Mouse (Mus musculus) macrophage (primary cell): ENCODE results near the gene Emb. TPM values are rescaled to one million over a fixed set of nuclear protein-coding genes. Genes with fewer than 3 reads are reported as not detected.
A peak's percentile ranks its signal among the peaks of the same experiment; 100 is the strongest.

Experiments used
- H3K27ac ChIP-seq: fragments of 350-480 bp; formaldehyde crosslinking; 2 replicates; pipeline ENCODE4 v1.9.0; 2021
- H3K36me3 ChIP-seq: fragments of 350-480 bp; formaldehyde crosslinking; 2 replicates; pipeline ENCODE4 v1.9.0; 2021; ENCODE audit errors: inconsistent target
- H3K4me3 ChIP-seq: fragments of 350-480 bp; formaldehyde crosslinking; 2 replicates; pipeline ENCODE4 v1.9.0; 2021; ENCODE audit errors: inconsistent target
- H3K79me2 ChIP-seq: fragments of 350-480 bp; formaldehyde crosslinking; 2 replicates; pipeline ENCODE4 v1.9.0; 2021; ENCODE audit errors: inconsistent target
- WGBS: methylation state at CpG from one replicate; pipeline ENCODE4 v1.1.7; 2026; ENCODE audit warnings: inconsistent platforms; ENCODE audit not compliant: missing documents; 5-methylcytosine and 5-hydroxymethylcytosine counted together
- polyA plus RNA-seq: library from polyadenylated mRNA; stranded (reverse); fragments of 250-400 nt; gene quantifications from 3 replicates; pipeline ENCODE4 v1.2.4, GENCODE M21; 2018; ENCODE audit warnings: inconsistent platforms

The Emb gene
- polyA plus RNA-seq, 1 experiment from 2014 or later: 124 TPM

GRCm38 (mm10) chr13:117211386-117211875 is 3.1 kb downstream of the Emb start:
- no peaks in the 10 kb centered on the region for H3K79me2 ChIP-seq
- no peaks in the 10 kb centered on the region for H3K36me3 ChIP-seq
- H3K4me3 ChIP-seq: no peak overlapping the region
- peak overlapping the region; percentile 88 for H3K27ac ChIP-seq
- 0% methylated on average over 11 of the region's 11 CpGs for WGBS

- Histone ChIP-seq H3K36me3 (no peaks in the 10 kb centered on the region), H3K4me3 (no peak overlapping the region), H3K27ac (no peak overlapping the region), H3K79me2 (no peaks in the 10 kb centered on the region)
- WGBS: 78% methylated on average over 10 of the region's 10 CpGs
Observed at GRCm38 (mm10) chr13:117215481-117215880, 7.1 kb downstream of the Emb start.

- peaks cover 2% of the 10 kb centered on the region for H3K79me2 ChIP-seq
- WGBS: 84% methylated on average over 10 of the region's 10 CpGs
- H3K4me3 ChIP-seq: no peak overlapping the region
- no peaks in the 10 kb centered on the region for H3K36me3 ChIP-seq
- no peak overlapping the region for H3K27ac ChIP-seq
Observed at GRCm38 (mm10) chr13:117216126-117216525, 7.8 kb downstream of the Emb start.

- H3K27ac ChIP-seq: no peak overlapping the region
- no peak overlapping the region for H3K4me3 ChIP-seq
- WGBS: 47% methylated on average over 9 of the region's 9 CpGs
- H3K36me3 ChIP-seq: no peaks in the 10 kb centered on the region
- peaks cover 8% of the 10 kb centered on the region for H3K79me2 ChIP-seq
Observed at GRCm38 (mm10) chr13:117216752-117217363, 8.5 kb downstream of the Emb start.

GRCm38 (mm10) chr13:117217621-117218020 is 9.3 kb downstream of the Emb start:
- no peak overlapping the region for H3K27ac ChIP-seq

GRCm38 (mm10) chr13:117218092-117218491 is 9.8 kb downstream of the Emb start:
- 93% methylated on average over 2 of the region's 2 CpGs for WGBS
- H3K79me2 ChIP-seq: peaks cover 8% of the 10 kb centered on the region
- H3K27ac ChIP-seq: no peak overlapping the region
- H3K36me3 ChIP-seq: no peaks in the 10 kb centered on the region
- H3K4me3 ChIP-seq: no peak overlapping the region

More at GRCm38 (mm10) chr13:117217621-117218020, 9.3 kb downstream of the Emb start:
- Histone ChIP-seq H3K79me2 (peaks cover 8% of the 10 kb centered on the region), H3K4me3 (no peak overlapping the region), H3K36me3 (no peaks in the 10 kb centered on the region)
- WGBS: 38% methylated on average over 10 of the region's 11 CpGs

- Histone ChIP-seq H3K27ac (no peak overlapping the region), H3K79me2 (peaks cover 24% of the 10 kb centered on the region), H3K36me3 (no peaks in the 10 kb centered on the region), H3K4me3 (peak overlapping the region; percentile 80; the same call in 1 of the 2 replicates)
- 49% methylated on average over 16 of the region's 16 CpGs for WGBS
Observed at GRCm38 (mm10) chr13:117219871-117220500, 11.7 kb downstream of the Emb start.

- H3K4me3 ChIP-seq: peak within 1 kb of the TSS; percentile 80
- no peaks in the 10 kb centered on the region for H3K36me3 ChIP-seq
- H3K27ac ChIP-seq: peak within 1 kb of the TSS; percentile 83
- peaks cover 31% of the 10 kb centered on the region for H3K79me2 ChIP-seq
- 1% methylated on average over 61 of the region's 67 CpGs for WGBS
Observed at GRCm38 (mm10) chr13:117220501-117221321, 12.4 kb downstream of the Emb start, which contains the start of gene Gm17509. Gene Gm17509 (minus strand): TSS chr13:117221075.

- peaks cover 53% of the 10 kb centered on the region for H3K79me2 ChIP-seq
- H3K36me3 ChIP-seq: no peaks in the 10 kb centered on the region
- 5% methylated on average over 5 of the region's 5 CpGs for WGBS
- H3K4me3 ChIP-seq: no peak overlapping the region; the same call in 1 of the 2 replicates
- peak overlapping the region; percentile 83 for H3K27ac ChIP-seq
Observed at GRCm38 (mm10) chr13:117223125-117223524, 14.8 kb downstream of the Emb start.

- WGBS: 79% methylated on average over 2 of the region's 2 CpGs
- Histone ChIP-seq H3K4me3 (no peak overlapping the region), H3K36me3 (no peaks in the 10 kb centered on the region), H3K79me2 (peaks cover 71% of the 10 kb centered on the region), H3K27ac (peak overlapping the region; percentile 83)
Observed at GRCm38 (mm10) chr13:117224901-117225300, 16.6 kb downstream of the Emb start.

GRCm38 (mm10) chr13:117225561-117225960 is 17.2 kb downstream of the Emb start:
- WGBS: 53% methylated on average over 6 of the region's 6 CpGs
- H3K27ac ChIP-seq: peak overlapping the region; percentile 83

GRCm38 (mm10) chr13:117230371-117231110 is 22.2 kb downstream of the Emb start:
- Histone ChIP-seq H3K4me3 (no peak overlapping the region), H3K36me3 (no peaks in the 10 kb centered on the region), H3K79me2 (peaks cover 82% of the 10 kb centered on the region), H3K27ac (no peak overlapping the region)
- 71% methylated on average over 6 of the region's 6 CpGs for WGBS

More at GRCm38 (mm10) chr13:117225561-117225960, 17.2 kb downstream of the Emb start:
- H3K4me3 ChIP-seq: no peak overlapping the region
- no peaks in the 10 kb centered on the region for H3K36me3 ChIP-seq
- peaks cover 77% of the 10 kb centered on the region for H3K79me2 ChIP-seq

- Histone ChIP-seq H3K4me3 (no peak overlapping the region), H3K27ac (no peak overlapping the region), H3K36me3 (no peaks in the 10 kb centered on the region), H3K79me2 (peaks cover 75% of the 10 kb centered on the region)
- WGBS: 97% methylated on average over 8 of the region's 8 CpGs
Observed at GRCm38 (mm10) chr13:117233808-117234207, 25.5 kb downstream of the Emb start.

GRCm38 (mm10) chr13:117234486-117234885 is 26.1 kb downstream of the Emb start:
- 86% methylated on average over 6 of the region's 7 CpGs for WGBS

More at GRCm38 (mm10) chr13:117234486-117234885, 26.1 kb downstream of the Emb start:
- no peak overlapping the region for H3K27ac ChIP-seq
- H3K36me3 ChIP-seq: no peaks in the 10 kb centered on the region
- no peak overlapping the region for H3K4me3 ChIP-seq
- peaks cover 75% of the 10 kb centered on the region for H3K79me2 ChIP-seq
